Mouse (Mus musculus) heart, embryonic 11.5 days (tissue): ENCODE results near the gene Mettl8. TPM values are rescaled to one million over a fixed set of nuclear protein-coding genes. Genes with fewer than 3 reads are reported as not detected.

Source experiments
- ATAC-seq: fragments of 200-750 bp; cut with Nextera tagmentation; replicated peaks from 2 replicates; pipeline ENCODE4 v1.8.0; 2017; ENCODE audit warnings: moderate library complexity; ENCODE audit not compliant: insufficient number of reproducible peaks, low FRiP score, low TSS enrichment
- H3K27ac ChIP-seq: fragments of 300-500 bp; sonication (generic); 2 replicates; pipeline ENCODE4 v1.5.1; 2014; ENCODE audit warnings: mild to moderate bottlenecking, low read depth, low read length
- H3K27me3 ChIP-seq: fragments of 300-500 bp; sonication (generic); 2 replicates; pipeline ENCODE4 v1.6.1; 2014; ENCODE audit warnings: mild to moderate bottlenecking, low read length, mixed read lengths; ENCODE audit not compliant: control insufficient read depth, insufficient read depth
- H3K36me3 ChIP-seq: fragments of 300-500 bp; sonication (generic); 2 replicates; pipeline ENCODE4 v1.6.1; 2014; ENCODE audit warnings: mild to moderate bottlenecking, low read length, moderate library complexity, mixed read lengths; ENCODE audit not compliant: control insufficient read depth, insufficient read depth
- H3K4me1 ChIP-seq: fragments of 300-500 bp; sonication (generic); 2 replicates; pipeline ENCODE4 v1.6.1; 2014; ENCODE audit warnings: low read length; ENCODE audit not compliant: control insufficient read depth, insufficient read depth
- H3K4me2 ChIP-seq: fragments of 300-500 bp; sonication (generic); 2 replicates; pipeline ENCODE4 v1.6.1; 2014; ENCODE audit warnings: mild to moderate bottlenecking, moderate library complexity
- H3K4me3 ChIP-seq: fragments of 300-500 bp; sonication (generic); 2 replicates; pipeline ENCODE4 v1.5.1; 2014; ENCODE audit warnings: low read depth, low read length
- H3K9ac ChIP-seq: fragments of 300-500 bp; sonication (generic); 2 replicates; pipeline ENCODE4 v1.6.1; 2014; ENCODE audit warnings: mild to moderate bottlenecking, low read depth, low read length, moderate library complexity
- H3K9me3 ChIP-seq: fragments of 300-500 bp; sonication (generic); replicated peaks from 2 replicates; pipeline ENCODE4 v1.6.1; 2016; ENCODE audit warnings: low read length; ENCODE audit not compliant: control insufficient read depth
- WGBS: fragments of 180-500 bp; shearing (Covaris S2); extraction: QIAGEN DNeasy Blood & Tissue Kit; methylation state at CpG from one replicate; pipeline ENCODE4 v1.1.7; 2014; ENCODE audit not compliant: insufficient replicate concordance; 5-methylcytosine and 5-hydroxymethylcytosine counted together
- polyA plus RNA-seq: library from polyadenylated mRNA; unstranded; fragments of >200 nt; fragmentation: Nextera tagmentation; extraction: Ambion mirVana; gene quantifications from 2 replicates; pipeline ENCODE4 v1.2.1, GENCODE M21; 2014

The Mettl8 gene
- polyA plus RNA-seq, 1 experiment from 2014 or later: 15.5 TPM

GRCm38 (mm10) chr2:70940826-70941225 lies 114.6 kb downstream of the Mettl8 start:
- Histone ChIP-seq H3K4me1 (no peaks in the 10 kb centered on the region), H3K27me3 (no peaks in the 10 kb centered on the region), H3K9me3 (no peaks in the 10 kb centered on the region), H3K27ac (no peak overlapping the region), H3K36me3 (no peaks in the 10 kb centered on the region), H3K9ac (no peak overlapping the region), H3K4me2 (no peak overlapping the region), H3K4me3 (no peak overlapping the region)
- ATAC-seq: no peak
- WGBS: 87% methylated on average over 14 of the region's 14 CpGs

- no peak; the same call in 1 of the 2 replicates for ATAC-seq
Measured at GRCm38 (mm10) chr2:70938844-70939494, 116.4 kb downstream of the Mettl8 start.

GRCm38 (mm10) chr2:70934772-70935171 lies 120.6 kb downstream of the Mettl8 start:
- 64% methylated on average over 8 of the region's 8 CpGs for WGBS
- Histone ChIP-seq H3K4me3 (no peak overlapping the region), H3K4me2 (no peak overlapping the region), H3K4me1 (no peaks in the 10 kb centered on the region), H3K9me3 (no peaks in the 10 kb centered on the region), H3K9ac (no peak overlapping the region), H3K27ac (no peak overlapping the region), H3K27me3 (no peaks in the 10 kb centered on the region), H3K36me3 (no peaks in the 10 kb centered on the region)
- ATAC-seq: no peak

More at GRCm38 (mm10) chr2:70938844-70939494, 116.4 kb downstream of the Mettl8 start:
- WGBS: 75% methylated on average over 21 of the region's 21 CpGs
- Histone ChIP-seq H3K36me3 (no peaks in the 10 kb centered on the region), H3K4me1 (no peaks in the 10 kb centered on the region), H3K27ac (no peak overlapping the region), H3K9me3 (no peaks in the 10 kb centered on the region), H3K4me3 (no peak overlapping the region), H3K9ac (no peak overlapping the region), H3K27me3 (no peaks in the 10 kb centered on the region), H3K4me2 (peak overlapping the region; percentile 14; the same call in 1 of the 2 replicates)

- H3K9ac ChIP-seq: no peak overlapping the region
- H3K4me3 ChIP-seq: no peak overlapping the region
- H3K27ac ChIP-seq: no peak overlapping the region
- no peaks in the 10 kb centered on the region for H3K36me3 ChIP-seq
- no peak overlapping the region for H3K4me2 ChIP-seq
- H3K4me1 ChIP-seq: no peaks in the 10 kb centered on the region
- no peaks in the 10 kb centered on the region for H3K9me3 ChIP-seq
- 85% methylated on average over 1 of the region's 1 CpGs for WGBS
- no peak for ATAC-seq
- H3K27me3 ChIP-seq: no peaks in the 10 kb centered on the region
Measured at GRCm38 (mm10) chr2:70933516-70933915, 121.9 kb downstream of the Mettl8 start.

- Histone ChIP-seq H3K36me3 (no peaks in the 10 kb centered on the region), H3K4me3 (no peak overlapping the region), H3K4me1 (no peaks in the 10 kb centered on the region), H3K27me3 (no peaks in the 10 kb centered on the region), H3K9me3 (no peaks in the 10 kb centered on the region), H3K4me2 (no peak overlapping the region), H3K27ac (no peak overlapping the region), H3K9ac (no peak overlapping the region)
- WGBS: 67% methylated on average over 4 of the region's 4 CpGs
- ATAC-seq: no peak
Measured at GRCm38 (mm10) chr2:70932965-70933364, 122.4 kb downstream of the Mettl8 start.

GRCm38 (mm10) chr2:70930631-70931288 lies 124.6 kb downstream of the Mettl8 start:
- no peak overlapping the region for H3K9ac ChIP-seq
- H3K27ac ChIP-seq: no peak overlapping the region
- WGBS: 80% methylated on average over 11 of the region's 11 CpGs
- no peak overlapping the region for H3K4me2 ChIP-seq
- no peaks in the 10 kb centered on the region for H3K27me3 ChIP-seq
- H3K9me3 ChIP-seq: no peaks in the 10 kb centered on the region
- ATAC-seq: no peak
- H3K36me3 ChIP-seq: no peaks in the 10 kb centered on the region
- no peak overlapping the region for H3K4me3 ChIP-seq
- H3K4me1 ChIP-seq: no peaks in the 10 kb centered on the region

- no peaks in the 10 kb centered on the region for H3K4me1 ChIP-seq
- 81% methylated on average over 11 of the region's 11 CpGs for WGBS
- no peaks in the 10 kb centered on the region for H3K27me3 ChIP-seq
- H3K9me3 ChIP-seq: no peaks in the 10 kb centered on the region
- H3K4me2 ChIP-seq: no peak overlapping the region
- H3K9ac ChIP-seq: no peak overlapping the region
- H3K4me3 ChIP-seq: no peak overlapping the region
- no peaks in the 10 kb centered on the region for H3K36me3 ChIP-seq
- no peak overlapping the region for H3K27ac ChIP-seq
- ATAC-seq: no peak
Measured at GRCm38 (mm10) chr2:70929714-70930113, 125.7 kb downstream of the Mettl8 start.

GRCm38 (mm10) chr2:70924049-70924448 lies 131.3 kb downstream of the Mettl8 start:
- Histone ChIP-seq H3K4me2 (no peak overlapping the region), H3K27ac (no peak overlapping the region), H3K9ac (no peak overlapping the region), H3K36me3 (no peaks in the 10 kb centered on the region), H3K9me3 (no peaks in the 10 kb centered on the region), H3K4me1 (0 out of 2 replicates have a peak, but pooled peaks cover 5% of the 10 kb centered on the region), H3K4me3 (no peak overlapping the region), H3K27me3 (no peaks in the 10 kb centered on the region)
- WGBS: 77% methylated on average over 1 of the region's 1 CpGs
- ATAC-seq: no peak

GRCm38 (mm10) chr2:70922814-70923213 lies 132.6 kb downstream of the Mettl8 start:
- no peak for ATAC-seq

More at GRCm38 (mm10) chr2:70922814-70923213, 132.6 kb downstream of the Mettl8 start:
- H3K4me2 ChIP-seq: no peak overlapping the region
- no peak overlapping the region for H3K27ac ChIP-seq
- no peak overlapping the region for H3K4me3 ChIP-seq
- H3K9ac ChIP-seq: no peak overlapping the region
- no peaks in the 10 kb centered on the region for H3K36me3 ChIP-seq
- H3K27me3 ChIP-seq: no peaks in the 10 kb centered on the region
- H3K4me1 ChIP-seq: 0 out of 2 replicates have a peak, but pooled peaks cover 5% of the 10 kb centered on the region
- H3K9me3 ChIP-seq: no peaks in the 10 kb centered on the region
- 69% methylated on average over 6 of the region's 6 CpGs for WGBS
